Mouse (Mus musculus) heart, embryonic 15.5 days (tissue): ENCODE data around the gene Gpnmb. TPM values are rescaled to one million over a fixed set of nuclear protein-coding genes. Genes with fewer than 3 reads are reported as not detected.

Experiments used
- ATAC-seq: fragments of 200-750 bp; cut with Nextera tagmentation; replicated peaks from 2 replicates; pipeline ENCODE4 v1.8.0; 2017; ENCODE audit warnings: low read depth, moderate TSS enrichment; ENCODE audit not compliant: insufficient number of reproducible peaks, insufficient read depth, low FRiP score
- H3K27ac ChIP-seq: fragments of 300-500 bp; sonication (generic); 2 replicates; pipeline ENCODE4 v1.5.1; 2015; ENCODE audit warnings: mild to moderate bottlenecking, inconsistent platforms
- H3K27me3 ChIP-seq: fragments of 300-500 bp; sonication (generic); 2 replicates; pipeline ENCODE4 v1.6.1; 2015; ENCODE audit warnings: inconsistent platforms
- H3K36me3 ChIP-seq: fragments of 300-500 bp; sonication (generic); 2 replicates; pipeline ENCODE4 v1.6.1; 2015; ENCODE audit warnings: mild to moderate bottlenecking, inconsistent platforms
- H3K4me1 ChIP-seq: fragments of 300-500 bp; sonication (generic); replicated peaks from 2 replicates; pipeline ENCODE4 v1.6.1; 2015; ENCODE audit warnings: inconsistent platforms
- H3K4me2 ChIP-seq: fragments of 300-500 bp; sonication (generic); 2 replicates; pipeline ENCODE4 v1.6.1; 2015; ENCODE audit warnings: inconsistent platforms, mild to moderate bottlenecking, moderate library complexity
- H3K4me3 ChIP-seq: fragments of 300-500 bp; sonication (generic); 2 replicates; pipeline ENCODE4 v1.5.1; 2015; ENCODE audit warnings: mild to moderate bottlenecking, inconsistent platforms
- H3K9ac ChIP-seq: fragments of 300-500 bp; sonication (generic); 2 replicates; pipeline ENCODE4 v1.6.1; 2015; ENCODE audit warnings: mild to moderate bottlenecking, inconsistent platforms
- H3K9me3 ChIP-seq: fragments of 300-500 bp; sonication (generic); replicated peaks from 2 replicates; pipeline ENCODE4 v1.6.1; 2016; ENCODE audit warnings: inconsistent platforms
- WGBS: fragments of 180-500 bp; shearing (Covaris S2); methylation state at CpG from one replicate; pipeline ENCODE4 v1.1.7; 2015; ENCODE audit warnings: mixed read lengths; 5-methylcytosine and 5-hydroxymethylcytosine counted together
- polyA plus RNA-seq: library from polyadenylated mRNA; unstranded; fragments of >200 nt; fragmentation: Nextera tagmentation; extraction: Ambion mirVana; gene quantifications from 2 replicates; pipeline ENCODE4 v1.2.1, GENCODE M21; 2015

The Gpnmb gene
- polyA plus RNA-seq, 1 experiment from 2014 or later = 5.5 TPM

DNA sequence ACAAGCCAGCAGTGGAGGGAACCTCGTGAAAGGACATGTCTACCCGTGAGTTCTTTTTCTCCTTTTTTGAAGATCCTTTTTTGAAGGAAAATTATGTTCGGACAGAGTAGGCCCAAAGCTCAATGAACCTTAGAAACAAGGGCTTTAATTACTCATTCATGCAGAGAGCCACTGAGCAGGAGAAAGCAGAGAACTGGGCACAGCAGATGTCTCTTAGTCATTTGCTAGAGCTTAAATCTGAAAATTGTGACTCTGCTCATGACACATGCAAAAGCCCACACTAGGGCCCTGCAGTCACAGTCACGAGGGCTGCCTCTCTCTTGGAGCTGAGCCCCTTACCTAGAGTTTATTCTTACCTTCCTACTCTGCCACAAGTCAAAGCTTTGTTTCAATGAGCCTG, 3.6 kb upstream of the Gpnmb start:
- no peak for ATAC-seq
- Histone ChIP-seq H3K4me1 (peaks cover 16% of the 10 kb centered on the region), H3K27me3 (peaks cover 13% of the 10 kb centered on the region), H3K27ac (no peak overlapping the region), H3K4me3 (no peak overlapping the region), H3K36me3 (no peaks in the 10 kb centered on the region), H3K9me3 (no peaks in the 10 kb centered on the region), H3K4me2 (no peak overlapping the region), H3K9ac (no peak overlapping the region)
- 70% methylated on average over 4 of the region's 4 CpGs for WGBS

DNA sequence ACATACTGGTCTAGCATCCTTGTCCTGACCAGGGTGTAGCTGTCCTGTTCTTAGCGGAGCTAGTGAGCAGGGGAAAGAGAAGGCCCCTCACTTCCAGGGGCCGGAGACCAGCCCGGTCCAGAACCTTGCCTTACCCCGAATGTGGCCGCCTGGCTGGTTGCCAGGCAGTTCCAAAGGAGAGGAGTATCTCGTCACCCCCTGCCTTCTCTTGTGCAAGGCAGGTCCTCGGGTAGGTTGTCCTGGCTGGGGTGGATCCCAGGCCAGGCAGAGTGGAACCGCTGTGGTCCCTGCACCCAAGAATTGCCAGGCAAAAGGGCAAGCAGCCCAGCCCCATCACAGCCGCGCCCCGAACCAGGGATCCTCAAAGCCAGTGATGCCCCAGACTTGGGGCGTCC, 919 bp downstream of the Gpnmb start:
- Histone ChIP-seq H3K36me3 (no peaks in the 10 kb centered on the region), H3K4me2 (peak overlapping the region; percentile 60; the same call in 1 of the 2 replicates), H3K4me1 (peaks cover 16% of the 10 kb centered on the region), H3K27ac (no peak overlapping the region), H3K9ac (no peak overlapping the region), H3K4me3 (no peak overlapping the region), H3K9me3 (no peaks in the 10 kb centered on the region), H3K27me3 (peaks cover 13% of the 10 kb centered on the region)
- 54% methylated on average over 12 of the region's 12 CpGs for WGBS
- no peak for ATAC-seq

DNA sequence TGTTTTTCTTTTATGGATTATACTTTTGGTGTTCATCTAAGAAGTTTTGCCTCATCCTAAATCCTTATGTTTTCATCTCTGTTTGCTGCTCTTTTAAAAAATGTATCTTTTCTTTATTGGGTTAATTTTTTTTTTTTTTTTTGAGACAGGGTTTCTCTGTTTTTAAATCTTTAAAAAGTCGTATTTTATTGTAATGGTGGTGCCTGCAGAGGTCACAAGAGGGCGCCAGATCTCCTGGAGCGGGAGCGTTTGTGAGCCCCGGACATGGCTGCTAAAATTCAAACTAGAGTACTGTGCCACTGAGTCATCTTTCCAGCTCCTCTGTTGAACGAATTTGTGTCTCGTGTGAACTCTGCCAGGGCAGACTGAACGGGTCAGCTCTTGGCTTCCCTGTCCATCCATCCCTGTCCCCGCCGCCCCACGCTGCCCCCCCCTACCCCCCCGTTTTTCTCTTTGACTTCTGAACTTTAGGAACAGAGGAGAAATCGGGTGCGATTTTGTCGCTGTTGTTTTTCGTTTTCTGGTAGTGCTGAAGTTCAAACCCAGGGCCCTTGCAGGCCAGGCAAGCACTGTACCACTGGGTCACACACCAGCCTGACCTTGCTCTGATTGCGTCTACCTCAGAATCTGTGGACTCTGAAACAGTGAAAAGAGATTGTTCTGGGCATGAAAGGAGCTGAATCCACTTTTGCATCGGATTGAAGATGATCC, 3.3 kb downstream of the Gpnmb start:
- Histone ChIP-seq H3K27me3 (peaks cover 13% of the 10 kb centered on the region), H3K4me2 (peak overlapping the region; percentile 59), H3K4me3 (peak overlapping the region; percentile 42), H3K9me3 (no peaks in the 10 kb centered on the region), H3K27ac (no peak overlapping the region), H3K4me1 (peaks cover 16% of the 10 kb centered on the region), H3K9ac (0 out of 2 replicates have a peak overlapping the region, but pooled peaks have one; percentile 30), H3K36me3 (no peaks in the 10 kb centered on the region)
- WGBS = 14% methylated on average over 18 of the region's 18 CpGs
- ATAC-seq = no peak

DNA sequence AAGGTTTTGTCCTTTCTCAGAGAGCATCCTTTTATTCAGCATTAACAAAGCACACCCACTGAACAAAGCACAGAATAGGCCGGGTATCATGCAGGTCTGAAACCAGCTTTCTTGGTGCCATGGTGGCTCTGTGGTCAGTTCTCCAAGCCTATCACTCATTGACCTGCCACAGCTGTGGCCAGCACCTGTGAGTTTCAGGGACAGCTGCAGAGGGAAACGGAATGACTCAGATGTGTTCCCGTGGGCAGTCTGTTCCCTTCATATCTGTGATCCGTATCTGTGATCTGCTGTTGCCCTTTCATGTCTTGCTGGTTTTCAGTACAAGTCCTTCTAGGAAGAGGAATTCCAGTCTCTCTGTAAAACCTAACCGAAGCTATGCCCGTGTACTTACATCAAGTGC, 10.2 kb downstream of the Gpnmb start:
- no peak overlapping the region for H3K4me2 ChIP-seq
- H3K27me3 ChIP-seq = no peaks in the 10 kb centered on the region
- 70% methylated on average over 6 of the region's 6 CpGs for WGBS
- H3K4me1 ChIP-seq = no peaks in the 10 kb centered on the region
- H3K9ac ChIP-seq = no peak overlapping the region
- no peak overlapping the region for H3K4me3 ChIP-seq
- no peak for ATAC-seq
- no peaks in the 10 kb centered on the region for H3K36me3 ChIP-seq
- H3K9me3 ChIP-seq = no peaks in the 10 kb centered on the region
- H3K27ac ChIP-seq = no peak overlapping the region

DNA sequence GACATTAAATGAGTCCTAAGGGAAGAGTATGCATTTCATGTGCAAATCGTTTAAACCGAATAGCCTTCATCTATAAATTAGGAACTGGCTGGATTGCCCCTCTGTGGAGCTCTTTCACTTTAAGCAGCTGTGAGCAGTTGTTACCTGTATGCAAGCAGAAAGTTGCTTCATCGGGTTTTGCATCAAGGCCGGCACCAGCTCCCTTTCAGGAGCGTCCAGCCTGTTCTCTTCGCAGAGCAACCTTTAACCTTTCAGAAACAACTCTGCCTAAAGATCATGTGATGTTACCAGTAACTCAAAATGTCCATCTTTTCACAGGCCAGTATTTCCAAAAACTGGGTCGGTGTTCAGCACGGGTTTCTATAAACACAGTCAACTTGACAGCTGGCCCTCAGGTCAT, 10.6 kb downstream of the Gpnmb start:
- Histone ChIP-seq H3K4me1 (no peaks in the 10 kb centered on the region), H3K4me3 (no peak overlapping the region), H3K4me2 (no peak overlapping the region), H3K9ac (no peak overlapping the region), H3K27me3 (no peaks in the 10 kb centered on the region), H3K9me3 (no peaks in the 10 kb centered on the region), H3K36me3 (no peaks in the 10 kb centered on the region), H3K27ac (no peak overlapping the region)
- 77% methylated on average over 8 of the region's 8 CpGs for WGBS
- no peak for ATAC-seq

DNA sequence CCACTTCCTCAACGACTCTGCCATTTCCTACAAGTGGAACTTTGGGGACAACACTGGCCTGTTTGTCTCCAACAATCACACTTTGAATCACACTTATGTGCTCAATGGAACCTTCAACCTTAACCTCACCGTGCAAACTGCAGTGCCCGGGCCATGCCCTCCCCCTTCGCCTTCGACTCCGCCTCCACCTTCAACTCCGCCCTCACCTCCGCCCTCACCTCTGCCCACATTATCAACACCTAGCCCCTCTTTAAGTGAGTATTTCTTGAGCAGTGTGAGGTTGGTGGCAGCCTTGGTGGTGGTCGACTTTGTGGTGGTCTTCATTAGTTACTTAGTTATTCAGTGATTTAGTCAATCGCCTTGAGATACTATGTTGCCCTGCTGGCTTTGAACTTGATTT, 11.5 kb downstream of the Gpnmb start:
- ATAC-seq = no peak
- Histone ChIP-seq H3K27me3 (no peaks in the 10 kb centered on the region), H3K36me3 (no peaks in the 10 kb centered on the region)

DNA sequence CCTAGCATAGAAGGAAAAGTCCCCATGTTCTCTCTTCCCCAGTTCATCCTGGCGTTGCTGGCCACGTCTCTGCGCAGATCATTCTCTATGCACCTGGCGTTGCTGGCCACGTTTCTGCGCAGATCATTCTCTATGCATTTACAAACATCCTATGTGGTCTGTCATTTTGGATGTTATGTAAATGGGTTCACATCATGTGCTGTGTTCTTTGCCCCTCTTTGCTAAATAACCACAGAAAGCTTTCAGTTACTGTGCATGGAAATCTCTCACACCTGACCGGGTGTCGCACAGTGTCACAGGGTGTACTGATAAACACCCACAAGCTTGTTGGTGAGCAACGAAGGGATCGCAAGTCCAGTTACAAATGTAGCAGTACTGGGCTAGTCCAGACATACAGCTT, 12.0 kb downstream of the Gpnmb start:
- 82% methylated on average over 10 of the region's 10 CpGs for WGBS
- Histone ChIP-seq H3K9me3 (no peaks in the 10 kb centered on the region), H3K4me1 (no peaks in the 10 kb centered on the region), H3K36me3 (no peaks in the 10 kb centered on the region), H3K27ac (no peak overlapping the region), H3K27me3 (no peaks in the 10 kb centered on the region), H3K4me3 (no peak overlapping the region), H3K9ac (no peak overlapping the region), H3K4me2 (no peak overlapping the region)
- no peak for ATAC-seq

More for the DNA sequence above, 11.5 kb downstream of the Gpnmb start:
- H3K9ac ChIP-seq = no peak overlapping the region
- H3K4me3 ChIP-seq = no peak overlapping the region
- no peak overlapping the region for H3K27ac ChIP-seq
- 61% methylated on average over 10 of the region's 10 CpGs for WGBS
- no peaks in the 10 kb centered on the region for H3K4me1 ChIP-seq
- H3K9me3 ChIP-seq = no peaks in the 10 kb centered on the region
- no peak overlapping the region for H3K4me2 ChIP-seq

DNA sequence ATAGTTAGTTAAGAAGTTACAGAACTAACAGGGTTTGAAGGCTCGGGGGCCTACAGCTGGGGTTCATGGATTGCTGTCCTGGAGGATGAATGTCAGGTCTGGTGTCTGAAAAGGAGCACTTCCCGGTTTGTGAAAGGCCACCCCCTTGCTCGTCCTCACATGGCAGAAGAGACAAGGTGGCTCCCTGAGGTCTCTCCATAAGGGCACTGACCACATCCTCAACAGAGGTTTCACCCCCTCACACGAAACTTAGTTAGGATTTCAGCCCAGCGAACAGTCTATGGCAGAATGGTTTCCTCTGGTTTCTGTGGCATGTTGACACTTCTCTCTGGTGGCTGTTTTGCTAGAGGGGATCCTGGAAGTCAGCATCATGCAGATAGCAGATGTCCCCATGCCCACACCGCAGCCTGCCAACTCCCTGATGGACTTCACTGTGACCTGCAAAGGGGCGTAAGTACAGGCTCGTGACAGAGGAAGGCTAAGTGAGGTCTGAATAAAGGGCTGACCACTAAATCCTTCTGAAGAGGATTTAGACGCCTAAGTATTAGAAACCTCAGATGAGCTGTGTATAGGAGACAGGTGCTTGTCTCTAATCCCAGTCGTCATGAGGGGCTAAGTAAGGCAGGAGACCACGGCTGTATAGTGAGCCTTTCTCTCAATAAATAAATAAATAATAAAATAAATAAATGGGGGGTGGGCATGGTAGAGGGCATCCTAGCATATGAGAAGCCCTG, 14.5 kb downstream of the Gpnmb start:
- Histone ChIP-seq H3K4me3 (no peak overlapping the region), H3K27ac (no peak overlapping the region), H3K4me1 (no peaks in the 10 kb centered on the region), H3K9me3 (no peaks in the 10 kb centered on the region), H3K9ac (no peak overlapping the region), H3K27me3 (no peaks in the 10 kb centered on the region), H3K4me2 (no peak overlapping the region), H3K36me3 (no peaks in the 10 kb centered on the region)
- no peak for ATAC-seq
- WGBS = 74% methylated on average over 11 of the region's 11 CpGs

DNA sequence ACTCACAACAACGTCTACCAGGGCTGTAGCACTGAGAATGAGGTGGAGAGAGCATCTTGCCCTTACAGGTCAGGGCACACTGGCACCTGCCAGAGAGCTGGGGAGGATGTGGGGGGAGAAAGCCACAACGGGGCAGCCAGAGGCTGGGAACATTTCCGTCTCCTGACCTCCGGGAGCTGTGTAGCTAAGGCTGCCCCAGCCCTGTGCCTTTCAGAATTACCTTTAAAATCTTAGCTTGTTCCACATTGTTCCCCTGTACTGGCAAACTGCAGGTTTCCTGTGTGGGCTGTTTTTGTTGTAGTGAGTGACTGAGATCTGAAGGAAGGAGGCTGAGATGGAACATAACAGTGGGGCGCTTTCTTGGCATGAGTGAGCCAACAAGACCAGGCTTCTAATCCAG, 15.8 kb downstream of the Gpnmb start:
- H3K4me3 ChIP-seq = no peak overlapping the region
- H3K27me3 ChIP-seq = no peaks in the 10 kb centered on the region
- no peak for ATAC-seq
- no peaks in the 10 kb centered on the region for H3K4me1 ChIP-seq
- no peaks in the 10 kb centered on the region for H3K9me3 ChIP-seq
- no peak overlapping the region for H3K9ac ChIP-seq
- no peak overlapping the region for H3K27ac ChIP-seq
- no peaks in the 10 kb centered on the region for H3K36me3 ChIP-seq
- no peak overlapping the region for H3K4me2 ChIP-seq
- WGBS = 56% methylated on average over 5 of the region's 5 CpGs

DNA sequence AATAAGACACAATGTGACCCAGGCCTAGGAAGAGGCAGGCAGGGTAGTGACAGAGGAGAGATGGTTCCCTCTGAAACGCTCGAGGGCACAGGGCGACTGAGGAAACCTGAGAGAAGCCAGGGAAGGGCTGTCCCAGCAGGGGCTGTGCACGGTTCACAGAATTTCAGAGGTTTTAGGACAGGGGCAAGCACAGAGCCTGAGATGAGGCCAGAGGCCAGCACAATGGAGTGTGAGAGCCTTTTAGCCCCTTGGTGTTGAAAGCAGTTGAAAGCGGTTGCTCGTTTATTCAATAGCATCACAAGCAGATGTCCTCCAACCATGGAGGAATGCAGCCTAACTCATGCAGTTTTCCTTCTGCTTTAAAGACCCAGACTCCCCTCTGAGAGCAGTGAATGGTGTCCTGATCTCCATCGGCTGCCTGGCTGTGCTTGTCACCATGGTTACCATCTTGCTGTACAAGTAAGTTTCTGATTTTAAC, 18.9 kb downstream of the Gpnmb start:
- H3K36me3 ChIP-seq = no peaks in the 10 kb centered on the region
- no peaks in the 10 kb centered on the region for H3K9me3 ChIP-seq
- no peak overlapping the region for H3K9ac ChIP-seq
- H3K4me2 ChIP-seq = no peak overlapping the region
- 44% methylated on average over 7 of the region's 7 CpGs for WGBS
- no peaks in the 10 kb centered on the region for H3K4me1 ChIP-seq
- no peak overlapping the region for H3K27ac ChIP-seq
- no peak for ATAC-seq
- no peaks in the 10 kb centered on the region for H3K27me3 ChIP-seq
- no peak overlapping the region for H3K4me3 ChIP-seq

DNA sequence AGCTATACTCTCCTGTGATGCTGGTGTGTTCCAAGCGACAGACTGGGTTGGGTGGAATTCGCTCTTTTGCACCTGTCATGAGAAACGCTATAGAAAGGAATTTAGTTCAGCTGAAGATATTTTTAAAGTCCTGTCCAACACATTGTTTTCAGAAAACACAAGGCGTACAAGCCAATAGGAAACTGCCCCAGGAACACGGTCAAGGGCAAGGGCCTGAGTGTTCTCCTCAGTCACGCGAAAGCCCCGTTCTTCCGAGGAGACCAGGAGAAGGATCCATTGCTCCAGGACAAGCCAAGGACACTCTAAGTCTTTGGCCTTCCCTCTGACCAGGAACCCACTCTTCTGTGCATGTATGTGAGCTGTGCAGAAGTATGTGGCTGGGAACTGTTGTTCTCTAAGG, 19.7 kb downstream of the Gpnmb start:
- H3K9ac ChIP-seq = no peak overlapping the region
- no peak overlapping the region for H3K4me3 ChIP-seq
- no peaks in the 10 kb centered on the region for H3K36me3 ChIP-seq
- H3K4me1 ChIP-seq = no peaks in the 10 kb centered on the region
- no peak for ATAC-seq
- no peaks in the 10 kb centered on the region for H3K27me3 ChIP-seq
- H3K4me2 ChIP-seq = no peak overlapping the region
- no peaks in the 10 kb centered on the region for H3K9me3 ChIP-seq
- 78% methylated on average over 9 of the region's 9 CpGs for WGBS
- no peak overlapping the region for H3K27ac ChIP-seq
